Mouse (Mus musculus): Measurements from ENCODE around the gene Macf1. TPM values are rescaled to one million over a fixed set of nuclear protein-coding genes. Genes with fewer than 3 reads are reported as not detected.
A peak's percentile ranks its signal among the peaks of the same experiment; 100 is the strongest.
"Not testable (repeated sequence)": the region's sequence is repeated elsewhere in the genome, so short reads cannot be mapped to it uniquely, and the experiment has no call there.

Macf1 gene
- polyA plus RNA-seq, 1 experiment from 2014 or later = 75.7 TPM

DNA sequence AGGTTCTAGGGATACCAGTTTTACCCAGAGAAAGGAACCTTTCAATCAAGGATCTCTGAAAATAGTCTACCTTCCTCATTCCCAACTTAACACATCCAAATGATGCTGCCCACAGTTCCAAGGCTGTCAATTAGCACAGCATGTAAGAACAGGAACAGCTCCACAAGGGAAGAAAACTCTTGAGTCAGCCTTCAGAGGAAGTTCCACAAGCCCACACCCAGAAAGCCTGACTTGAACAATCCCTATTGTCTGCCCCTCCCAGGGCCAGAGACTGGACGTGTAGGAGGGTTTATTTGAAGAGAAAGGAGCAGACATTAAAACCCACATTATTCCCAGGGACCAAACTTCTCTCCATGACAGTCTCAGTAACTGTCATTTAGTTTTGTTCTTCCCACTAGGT, 48.7 kb downstream of the Macf1 start:
- no peak overlapping the region for H3K27ac ChIP-seq (ENCODE audit: low read length)
- 27% methylated on average over 1 of the region's 1 CpGs for WGBS
- ATAC-seq = no peak
- no peaks in the 10 kb centered on the region for H3K9me3 ChIP-seq (replicated peaks; ENCODE audit: control insufficient read depth, low read length, poor library complexity, severe bottlenecking)
- no peaks in the 10 kb centered on the region for H3K4me1 ChIP-seq (ENCODE audit: control insufficient read depth, insufficient read depth, low read length)
- no peak overlapping the region for H3K4me3 ChIP-seq (ENCODE audit: low read depth, low read length)
- 0 out of 2 replicates have a peak, but pooled peaks cover 2% of the 10 kb centered on the region for H3K36me3 ChIP-seq (ENCODE audit: control insufficient read depth, insufficient read depth, low read length)
- H3K9ac ChIP-seq (ENCODE audit: low read depth, low read length) = no peak overlapping the region
- H3K27me3 ChIP-seq (ENCODE audit: control insufficient read depth, insufficient read depth, low read depth, low read length) = no peaks in the 10 kb centered on the region
- H3K4me2 ChIP-seq (ENCODE audit: low read length) = no peak overlapping the region

DNA sequence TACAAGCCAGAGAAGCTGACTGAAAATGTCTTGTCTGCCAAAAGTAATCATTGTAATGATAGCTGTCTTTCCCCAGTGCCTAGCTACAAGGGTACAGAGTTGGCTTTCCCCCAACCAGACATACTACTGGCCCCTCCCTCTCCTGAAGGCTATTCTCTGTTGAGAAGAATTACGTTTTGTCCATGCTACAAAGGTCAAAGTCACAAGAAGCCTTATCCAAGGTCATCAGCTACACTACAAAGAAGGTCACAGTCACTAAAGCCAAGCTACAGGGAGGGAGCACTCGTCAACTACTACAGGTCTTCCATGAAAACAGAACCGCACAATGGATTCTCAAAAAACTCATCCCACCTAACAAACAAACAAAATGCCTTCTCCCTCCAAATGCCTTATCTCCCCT, 49.7 kb downstream of the Macf1 start:
- 0 out of 2 replicates have a peak overlapping the region, but pooled peaks have one; percentile 20 for H3K27ac ChIP-seq (ENCODE audit: low read length)
- no peaks in the 10 kb centered on the region for H3K4me1 ChIP-seq (ENCODE audit: control insufficient read depth, insufficient read depth, low read length)
- H3K9me3 ChIP-seq (replicated peaks; ENCODE audit: control insufficient read depth, low read length, poor library complexity, severe bottlenecking) = no peaks in the 10 kb centered on the region
- ATAC-seq = no peak
- no peak overlapping the region for H3K4me3 ChIP-seq (ENCODE audit: low read depth, low read length)
- H3K4me2 ChIP-seq (ENCODE audit: low read length) = no peak overlapping the region
- 0 out of 2 replicates have a peak, but pooled peaks cover 2% of the 10 kb centered on the region for H3K36me3 ChIP-seq (ENCODE audit: control insufficient read depth, insufficient read depth, low read length)
- H3K9ac ChIP-seq (ENCODE audit: low read depth, low read length) = no peak overlapping the region
- no peaks in the 10 kb centered on the region for H3K27me3 ChIP-seq (ENCODE audit: control insufficient read depth, insufficient read depth, low read depth, low read length)
- 70% methylated on average over 3 of the region's 3 CpGs for WGBS

DNA sequence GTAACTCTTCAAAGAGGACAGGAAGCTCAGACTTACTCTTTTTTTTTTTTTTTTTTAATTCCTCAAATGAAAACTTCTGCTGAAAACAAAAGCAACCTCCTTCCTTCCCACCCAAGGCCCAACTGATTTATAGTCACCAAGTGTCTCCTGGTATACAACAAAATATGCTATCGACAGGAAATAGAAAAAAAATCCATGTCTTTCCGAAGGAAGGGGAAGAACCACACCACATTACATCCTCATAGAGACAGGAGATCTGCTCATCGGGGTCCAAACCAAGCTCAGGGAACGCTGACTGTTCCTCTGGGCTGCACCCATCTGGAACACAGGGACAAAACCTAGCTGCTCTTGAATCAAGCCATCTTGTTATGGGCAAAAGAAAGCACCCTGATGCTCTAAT, 50.3 kb downstream of the Macf1 start:
- H3K9me3 ChIP-seq (replicated peaks; ENCODE audit: control insufficient read depth, low read length, poor library complexity, severe bottlenecking) = no peaks in the 10 kb centered on the region
- no peak for ATAC-seq
- WGBS = 86% methylated on average over 4 of the region's 4 CpGs
- no peak overlapping the region for H3K4me3 ChIP-seq (ENCODE audit: low read depth, low read length)
- no peak overlapping the region for H3K4me2 ChIP-seq (ENCODE audit: low read length)
- H3K36me3 ChIP-seq (ENCODE audit: control insufficient read depth, insufficient read depth, low read length) = 0 out of 2 replicates have a peak, but pooled peaks cover 2% of the 10 kb centered on the region
- H3K4me1 ChIP-seq (ENCODE audit: control insufficient read depth, insufficient read depth, low read length) = no peaks in the 10 kb centered on the region
- H3K27me3 ChIP-seq (ENCODE audit: control insufficient read depth, insufficient read depth, low read depth, low read length) = no peaks in the 10 kb centered on the region
- H3K9ac ChIP-seq (ENCODE audit: low read depth, low read length) = no peak overlapping the region
- H3K27ac ChIP-seq (ENCODE audit: low read length) = no peak overlapping the region

DNA sequence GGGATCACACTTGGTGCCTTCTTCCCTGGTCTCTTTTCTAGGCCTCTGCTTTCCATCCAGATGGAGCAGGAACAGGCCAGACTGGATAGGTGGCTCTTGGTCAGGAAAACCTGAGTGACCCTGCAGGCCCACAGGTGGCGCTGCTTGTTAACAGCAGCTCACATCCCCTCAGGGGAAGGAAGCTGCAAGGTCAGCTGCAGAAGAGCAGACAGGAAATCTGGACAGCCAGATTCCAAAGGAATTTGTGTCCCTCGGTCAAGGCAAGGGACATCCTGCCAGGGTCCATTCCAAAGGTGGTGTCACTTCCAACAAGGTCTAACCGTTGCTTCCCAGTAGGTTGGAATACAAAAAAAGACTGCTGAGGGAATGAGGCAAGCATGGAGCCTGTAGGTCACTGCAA, 50.8 kb downstream of the Macf1 start:
- Histone ChIP-seq H3K9ac (ENCODE audit: low read depth, low read length) (no peak overlapping the region), H3K27me3 (ENCODE audit: control insufficient read depth, insufficient read depth, low read depth, low read length) (no peaks in the 10 kb centered on the region), H3K27ac (ENCODE audit: low read length) (no peak overlapping the region), H3K4me2 (ENCODE audit: low read length) (no peak overlapping the region), H3K4me3 (ENCODE audit: low read depth, low read length) (no peak overlapping the region), H3K4me1 (ENCODE audit: control insufficient read depth, insufficient read depth, low read length) (no peaks in the 10 kb centered on the region), H3K36me3 (ENCODE audit: control insufficient read depth, insufficient read depth, low read length) (0 out of 2 replicates have a peak, but pooled peaks cover 2% of the 10 kb centered on the region), H3K9me3 (replicated peaks; ENCODE audit: control insufficient read depth, low read length, poor library complexity, severe bottlenecking) (no peaks in the 10 kb centered on the region)
- WGBS = 27% methylated on average over 3 of the region's 3 CpGs
- no peak for ATAC-seq

DNA sequence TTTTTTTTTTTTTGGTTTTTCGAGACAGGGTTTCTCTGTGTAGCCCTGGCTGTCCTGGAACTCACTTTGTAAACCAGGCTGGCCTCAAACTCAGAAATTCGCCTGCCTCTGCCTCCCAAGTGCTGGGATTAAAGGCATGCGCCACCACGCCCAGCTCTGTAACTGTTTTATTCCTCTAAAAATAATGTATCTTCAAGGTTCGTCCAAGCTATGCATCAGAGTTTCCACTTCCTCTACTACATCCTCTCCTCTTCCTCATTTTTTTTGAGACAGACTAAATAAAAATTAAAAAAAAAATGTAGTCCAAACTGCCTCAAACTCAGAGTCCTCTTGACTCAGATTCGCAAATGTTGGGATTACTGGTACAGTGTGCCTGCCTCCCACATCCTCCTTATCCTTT, 52.0 kb downstream of the Macf1 start:
- H3K36me3 ChIP-seq (ENCODE audit: control insufficient read depth, insufficient read depth, low read length) = not testable (repeated sequence)
- 97% methylated on average over 5 of the region's 6 CpGs for WGBS

DNA sequence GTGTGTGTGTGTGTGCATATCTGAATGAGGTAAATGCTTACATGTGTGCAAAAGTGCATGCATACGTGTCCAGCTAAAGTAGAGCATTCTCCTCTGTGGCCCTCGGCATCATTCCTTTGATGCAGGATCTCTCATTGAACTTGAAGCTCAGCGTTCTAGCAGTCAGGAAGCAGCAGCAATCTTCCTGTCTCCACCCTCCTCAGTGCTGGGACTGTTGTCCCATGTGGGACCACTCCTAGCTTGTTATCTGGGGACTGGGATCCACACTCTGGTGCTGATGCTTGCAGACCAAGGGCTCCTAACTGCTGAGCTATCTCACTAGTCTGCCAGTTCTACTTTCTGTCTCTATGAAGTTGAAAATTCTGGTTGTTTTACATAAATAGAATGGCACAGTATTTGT, 52.5 kb downstream of the Macf1 start:
- no peaks in the 10 kb centered on the region for H3K36me3 ChIP-seq (ENCODE audit: control insufficient read depth, insufficient read depth, low read length)
- no peaks in the 10 kb centered on the region for H3K27me3 ChIP-seq (ENCODE audit: control insufficient read depth, insufficient read depth, low read depth, low read length)
- no peak for ATAC-seq
- H3K4me2 ChIP-seq (ENCODE audit: low read length) = no peak overlapping the region
- no peaks in the 10 kb centered on the region for H3K9me3 ChIP-seq (replicated peaks; ENCODE audit: control insufficient read depth, low read length, poor library complexity, severe bottlenecking)
- no peak overlapping the region for H3K4me3 ChIP-seq (ENCODE audit: low read depth, low read length)
- H3K4me1 ChIP-seq (ENCODE audit: control insufficient read depth, insufficient read depth, low read length) = no peaks in the 10 kb centered on the region
- no peak overlapping the region for H3K9ac ChIP-seq (ENCODE audit: low read depth, low read length)
- no peak overlapping the region for H3K27ac ChIP-seq (ENCODE audit: low read length)
- 84% methylated on average over 3 of the region's 3 CpGs for WGBS

More for the DNA sequence above, 52.0 kb downstream of the Macf1 start:
- not testable (repeated sequence) for H3K4me1 ChIP-seq (ENCODE audit: control insufficient read depth, insufficient read depth, low read length); H3K4me3 ChIP-seq (ENCODE audit: low read depth, low read length); H3K27me3 ChIP-seq (ENCODE audit: control insufficient read depth, insufficient read depth, low read depth, low read length); H3K27ac ChIP-seq (ENCODE audit: low read length); H3K9ac ChIP-seq (ENCODE audit: low read depth, low read length); H3K9me3 ChIP-seq (replicated peaks; ENCODE audit: control insufficient read depth, low read length, poor library complexity, severe bottlenecking); H3K4me2 ChIP-seq (ENCODE audit: low read length); ATAC-seq

DNA sequence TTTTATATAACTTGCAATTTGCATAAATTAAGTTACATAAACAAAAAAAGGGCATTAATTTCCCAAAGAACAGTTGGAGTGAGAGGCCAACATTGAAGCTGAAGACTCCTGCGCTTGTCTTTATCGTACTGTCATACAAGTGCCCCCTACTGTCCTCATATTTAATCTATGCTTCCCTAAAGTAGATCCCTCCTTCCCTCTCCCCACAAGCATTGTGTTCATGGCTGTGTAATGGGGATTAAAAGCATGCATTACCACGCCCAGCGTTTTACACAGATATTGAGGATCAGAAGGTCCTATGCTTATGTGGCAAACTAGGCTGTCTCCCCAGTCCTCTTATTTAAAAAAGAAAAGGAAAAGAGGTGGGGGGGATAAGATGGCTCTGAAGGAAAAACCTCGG, 56.5 kb downstream of the Macf1 start:
- H3K4me3 ChIP-seq (ENCODE audit: low read depth, low read length) = no peak overlapping the region
- no peak overlapping the region for H3K4me2 ChIP-seq (ENCODE audit: low read length)
- H3K36me3 ChIP-seq (ENCODE audit: control insufficient read depth, insufficient read depth, low read length) = no peaks in the 10 kb centered on the region
- H3K4me1 ChIP-seq (ENCODE audit: control insufficient read depth, insufficient read depth, low read length) = peaks cover 8% of the 10 kb centered on the region
- 40% methylated on average over 5 of the region's 5 CpGs for WGBS
- ATAC-seq = no peak
- no peak overlapping the region for H3K27ac ChIP-seq (ENCODE audit: low read length)
- no peaks in the 10 kb centered on the region for H3K9me3 ChIP-seq (replicated peaks; ENCODE audit: control insufficient read depth, low read length, poor library complexity, severe bottlenecking)
- no peaks in the 10 kb centered on the region for H3K27me3 ChIP-seq (ENCODE audit: control insufficient read depth, insufficient read depth, low read depth, low read length)
- H3K9ac ChIP-seq (ENCODE audit: low read depth, low read length) = no peak overlapping the region

DNA sequence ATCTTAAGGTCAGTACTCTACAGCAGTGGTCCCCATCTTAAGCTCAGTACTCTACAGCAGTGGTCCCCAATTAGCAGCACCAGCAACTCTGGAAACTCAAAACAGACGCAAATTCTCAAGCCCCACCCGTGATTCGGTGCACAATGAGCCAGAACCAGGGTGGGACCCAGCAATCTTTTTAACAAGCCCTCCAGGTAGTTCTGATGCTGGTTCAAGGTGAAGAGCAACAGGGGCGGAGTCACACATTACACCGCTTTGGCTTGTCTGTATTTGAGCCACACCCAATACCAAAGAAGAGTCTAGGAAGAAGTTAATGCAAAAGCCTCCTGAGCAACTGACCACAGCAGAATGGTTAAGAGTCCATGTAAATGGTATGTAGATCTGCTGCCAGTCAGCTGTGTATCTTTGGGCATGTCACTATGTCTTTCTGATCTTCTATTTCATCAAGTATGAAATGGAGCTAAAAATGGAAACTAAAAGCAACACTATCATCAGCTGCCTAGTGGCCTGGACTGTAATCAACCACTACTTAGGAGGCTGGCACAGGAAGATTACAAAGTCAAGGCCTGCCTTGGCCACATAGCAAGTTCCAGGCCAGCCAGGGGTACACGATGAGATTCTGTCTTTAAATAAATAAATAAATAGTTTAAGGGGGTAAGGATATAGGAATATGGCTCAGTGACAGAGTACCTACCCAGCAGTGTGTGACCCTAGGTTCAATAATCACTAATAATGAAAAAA, 58.7 kb downstream of the Macf1 start:
- H3K27ac ChIP-seq (ENCODE audit: low read length) = no peak overlapping the region
- H3K4me3 ChIP-seq (ENCODE audit: low read depth, low read length) = no peak overlapping the region
- H3K9ac ChIP-seq (ENCODE audit: low read depth, low read length) = no peak overlapping the region
- H3K4me1 ChIP-seq (ENCODE audit: control insufficient read depth, insufficient read depth, low read length) = peaks cover 8% of the 10 kb centered on the region
- no peaks in the 10 kb centered on the region for H3K36me3 ChIP-seq (ENCODE audit: control insufficient read depth, insufficient read depth, low read length)
- no peak overlapping the region for H3K4me2 ChIP-seq (ENCODE audit: low read length)
- no peak for ATAC-seq
- H3K27me3 ChIP-seq (ENCODE audit: control insufficient read depth, insufficient read depth, low read depth, low read length) = no peaks in the 10 kb centered on the region
- H3K9me3 ChIP-seq (replicated peaks; ENCODE audit: control insufficient read depth, low read length, poor library complexity, severe bottlenecking) = no peaks in the 10 kb centered on the region
- WGBS = 82% methylated on average over 6 of the region's 6 CpGs

DNA sequence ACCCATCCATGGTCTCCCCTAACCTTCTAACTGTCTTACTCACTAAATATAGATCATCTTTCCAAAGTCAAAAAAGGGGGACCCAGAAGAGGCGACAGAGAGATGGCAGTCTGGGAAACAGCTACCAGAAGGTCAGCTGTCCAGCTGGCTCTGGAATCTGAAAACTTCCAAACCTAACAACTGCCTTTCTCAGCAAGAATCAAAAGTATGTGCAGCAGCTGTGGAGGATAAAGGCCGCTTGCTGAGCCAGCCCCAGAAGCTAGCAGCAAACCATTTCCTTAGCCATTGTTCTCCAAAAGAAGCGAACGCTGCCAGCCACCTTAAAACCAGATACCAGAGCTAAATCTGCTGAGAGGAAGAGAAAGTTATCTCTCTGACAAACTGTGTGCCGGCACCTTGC, 59.7 kb downstream of the Macf1 start:
- peaks cover 8% of the 10 kb centered on the region for H3K4me1 ChIP-seq (ENCODE audit: control insufficient read depth, insufficient read depth, low read length)
- ATAC-seq = no peak
- no peak overlapping the region for H3K4me2 ChIP-seq (ENCODE audit: low read length)
- H3K27me3 ChIP-seq (ENCODE audit: control insufficient read depth, insufficient read depth, low read depth, low read length) = no peaks in the 10 kb centered on the region
- 10% methylated on average over 5 of the region's 5 CpGs for WGBS
- H3K9ac ChIP-seq (ENCODE audit: low read depth, low read length) = no peak overlapping the region
- H3K36me3 ChIP-seq (ENCODE audit: control insufficient read depth, insufficient read depth, low read length) = no peaks in the 10 kb centered on the region
- peak overlapping the region; percentile 19; the same call in 1 of the 2 replicates for H3K27ac ChIP-seq (ENCODE audit: low read length)
- no peaks in the 10 kb centered on the region for H3K9me3 ChIP-seq (replicated peaks; ENCODE audit: control insufficient read depth, low read length, poor library complexity, severe bottlenecking)
- H3K4me3 ChIP-seq (ENCODE audit: low read depth, low read length) = no peak overlapping the region

All from midbrain, embryonic 16.5 days (tissue).